Mouse (Mus musculus) brain, embryonic 14.5 days (tissue): ENCODE results near the gene Psen2. TPM values are rescaled to one million over a fixed set of nuclear protein-coding genes. Genes with fewer than 3 reads are reported as not detected.

ENCODE experiments used
- DNase-seq: peaks from one replicate; pipeline ENCODE4 v3.0.0-alpha.2; 2011; ENCODE audit warnings: low read depth
- CTCF ChIP-seq: fragments of 200-500 bp; IDR thresholded peaks from 2 replicates; pipeline ENCODE4 v1.5.1; 2012; ENCODE audit warnings: inconsistent platforms, mild to moderate bottlenecking, moderate library complexity, borderline replicate concordance; ENCODE audit not compliant: insufficient read depth, insufficient read length; ENCODE audit errors: extremely low read depth
- POLR2A ChIP-seq: fragments of 200-500 bp; IDR thresholded peaks from 2 replicates; pipeline ENCODE4 v1.6.1; 2012; ENCODE audit warnings: mild to moderate bottlenecking, inconsistent platforms, borderline replicate concordance; ENCODE audit not compliant: poor library complexity, insufficient read depth, insufficient read length, severe bottlenecking; ENCODE audit errors: extremely low read depth
- polyA plus RNA-seq: library from polyadenylated mRNA; depleted of rRNA; stranded (reverse); fragments of >200 nt; gene quantifications from 2 replicates; pipeline ENCODE4 v1.2.3, GENCODE M21; 2012

Gene Psen2
- polyA plus RNA-seq, 1 experiment, result 17.9 TPM

DNA sequence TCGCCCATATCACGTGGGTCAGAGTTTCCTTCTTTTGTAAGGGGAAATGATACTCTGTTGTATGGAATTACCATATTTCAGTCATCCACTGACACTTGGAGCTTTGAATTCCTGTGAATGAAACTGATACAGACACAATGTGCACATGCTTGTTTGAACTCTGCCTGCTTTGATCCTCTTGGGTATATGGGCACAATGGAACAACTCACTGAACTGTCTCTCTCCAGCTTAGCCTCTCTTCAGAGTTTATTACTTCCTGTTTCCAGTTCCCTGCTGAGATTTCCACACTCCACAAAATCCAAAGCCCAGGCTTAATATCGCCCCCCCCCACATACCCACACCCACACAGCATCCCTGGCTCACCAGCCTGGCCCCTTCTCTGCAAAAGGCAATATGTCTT lies 31.5 kb downstream of the Psen2 start:
- TF ChIP-seq POLR2A, result no peak
- TF ChIP-seq CTCF, result no peak
- no peak for DNase-seq

DNA sequence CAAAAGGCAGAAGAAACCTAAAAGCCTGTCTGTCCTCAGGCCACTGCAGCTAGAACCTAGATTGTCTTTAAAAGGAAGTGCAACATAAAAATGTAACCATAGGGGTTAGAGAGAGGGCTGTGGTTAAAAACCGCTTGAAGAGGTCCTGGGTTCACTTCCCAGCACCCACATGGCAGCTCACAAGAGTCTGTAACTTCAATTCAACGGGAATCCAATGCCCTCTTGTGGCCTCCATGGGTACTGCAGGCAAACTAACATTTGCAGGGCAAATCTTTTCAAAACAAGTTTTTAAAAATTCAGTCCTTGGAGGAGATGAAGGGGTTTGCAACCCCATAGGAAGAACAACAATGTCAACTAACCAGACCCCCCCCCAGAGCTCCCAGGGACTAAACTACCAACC lies 32.7 kb downstream of the Psen2 start:
- TF ChIP-seq CTCF (peak; percentile 67; the same call in 1 of the 2 replicates), POLR2A (no peak)
- DNase-seq, result peak; percentile 13

DNA sequence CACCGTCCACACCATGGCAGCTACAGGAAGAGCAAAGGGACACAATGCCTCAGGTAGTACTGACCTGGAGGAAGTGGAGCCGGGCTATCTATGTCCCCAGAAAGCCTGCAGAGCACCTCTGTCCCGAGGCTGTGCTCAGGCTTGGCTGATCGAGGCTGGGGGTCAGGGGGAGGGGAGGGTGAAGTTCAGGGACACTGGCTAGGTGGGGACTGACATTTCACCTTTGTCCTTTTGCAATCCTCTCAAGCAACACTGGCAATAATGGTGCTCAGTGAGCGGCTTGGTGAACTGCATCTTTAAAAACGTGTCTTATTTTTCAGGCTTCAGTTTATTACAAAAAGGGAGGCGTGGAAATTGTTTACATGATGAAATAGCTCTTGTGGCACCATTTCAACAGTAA lies 33.3 kb downstream of the Psen2 start:
- TF ChIP-seq CTCF (no peak), POLR2A (no peak)
- DNase-seq, result no peak

DNA sequence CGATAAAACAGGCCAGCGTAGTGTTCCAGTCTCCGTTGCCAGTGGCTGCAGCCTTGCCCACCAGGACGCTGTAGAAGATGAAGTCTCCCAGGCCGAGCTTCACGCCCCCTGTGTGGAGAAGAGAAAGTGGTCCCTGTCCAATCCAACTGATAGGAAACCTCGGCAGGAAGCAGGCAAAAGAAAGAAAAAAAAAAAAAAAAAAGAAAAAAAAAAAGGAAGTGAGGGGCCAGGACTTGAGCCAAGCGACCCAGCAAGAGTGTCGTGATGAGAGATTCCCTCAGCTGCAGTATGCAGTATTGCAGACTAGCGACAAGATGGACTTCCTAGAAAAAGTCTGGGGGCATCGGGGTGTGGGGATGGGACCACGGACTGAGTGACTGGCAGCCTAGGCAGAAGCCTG lies 34.4 kb downstream of the Psen2 start:
- TF ChIP-seq CTCF (no peak), POLR2A (no peak)

DNA sequence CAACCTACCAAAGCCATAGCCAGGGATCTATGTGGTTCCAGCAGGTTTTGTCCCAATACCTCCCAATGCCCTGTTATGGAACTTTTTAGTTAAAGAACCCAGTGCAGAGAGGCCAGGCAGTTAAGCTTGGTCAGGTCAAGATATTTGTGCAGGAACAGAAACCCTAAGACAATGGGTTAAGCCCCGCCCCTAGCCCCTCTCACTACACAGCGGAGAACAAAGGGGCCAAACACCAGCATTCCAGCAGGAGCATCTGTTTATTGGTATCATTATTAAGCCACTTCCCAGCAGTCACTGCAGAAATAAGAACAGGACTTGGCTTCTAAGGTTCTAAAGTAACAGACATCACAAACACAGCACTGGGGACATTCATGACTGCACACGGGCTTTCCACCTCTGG lies 36.5 kb downstream of the Psen2 start:
- no peak for DNase-seq
- TF ChIP-seq POLR2A (no peak), CTCF (no peak)

More for the DNA sequence above, 34.4 kb downstream of the Psen2 start:
- DNase-seq, result no peak

DNA sequence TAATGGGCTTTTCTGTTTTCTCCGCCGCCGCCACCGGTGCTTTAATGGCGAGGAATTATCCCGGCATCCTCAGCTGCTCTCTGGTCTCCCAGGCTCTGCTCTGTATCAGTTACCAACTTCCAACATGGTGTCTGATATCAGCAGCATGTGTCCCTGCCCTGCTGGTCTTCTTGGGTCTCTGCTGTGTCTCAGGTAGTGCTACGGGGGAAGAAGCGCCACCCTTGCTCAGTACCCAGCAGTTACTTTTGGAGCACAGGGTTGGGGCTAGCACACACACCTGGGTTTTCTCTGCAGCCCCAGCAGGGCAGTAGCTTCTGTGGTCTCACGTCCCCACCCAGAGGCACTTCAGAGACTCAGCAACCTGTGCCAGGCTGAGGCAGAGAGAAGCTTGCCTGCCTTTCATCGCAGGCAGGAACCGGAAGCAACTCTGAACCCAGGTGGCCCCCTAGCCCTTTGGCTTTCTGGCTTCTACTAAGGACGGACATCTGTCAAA lies 37.0 kb downstream of the Psen2 start:
- DNase-seq, result peak; percentile 50
- TF ChIP-seq CTCF (peak; percentile 7; the same call in 1 of the 2 replicates), POLR2A (no peak)

DNA sequence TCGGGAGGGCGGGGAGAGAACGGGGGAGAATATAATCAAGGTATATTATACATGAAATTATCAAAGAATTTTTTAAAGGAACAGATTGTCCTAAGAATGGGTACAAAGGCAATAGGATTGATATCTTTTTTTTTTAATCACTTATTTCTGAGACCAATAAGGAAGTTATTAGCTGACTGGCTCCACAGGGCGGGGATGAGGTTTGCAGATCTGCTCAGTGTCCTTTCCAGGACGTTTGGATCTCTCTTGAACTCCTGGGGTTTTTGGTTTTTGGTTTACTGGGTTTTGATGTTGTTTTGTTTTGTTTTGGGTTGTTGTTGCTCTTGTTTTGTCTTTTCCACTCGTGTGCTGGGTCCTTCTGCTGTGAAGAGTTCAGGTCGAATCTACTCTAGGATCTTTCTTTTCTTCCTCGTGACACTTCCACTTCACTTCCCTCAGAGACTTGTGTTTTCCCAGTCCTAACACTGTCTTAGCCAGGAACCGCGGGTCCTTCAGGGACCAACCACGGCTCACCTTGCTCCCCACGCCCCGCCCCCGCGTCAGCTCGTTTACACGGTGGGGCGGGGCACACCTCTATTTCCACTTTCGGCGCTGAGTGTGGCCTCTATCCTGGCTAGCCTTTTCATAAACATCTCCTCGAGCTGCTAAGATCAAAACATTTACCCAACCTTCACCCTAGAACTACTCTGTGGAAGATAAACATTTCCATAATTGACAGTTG lies 37.6 kb downstream of the Psen2 start:
- peak; percentile 72 for DNase-seq
- no peak for TF ChIP-seq CTCF
- no peak for TF ChIP-seq POLR2A

DNA sequence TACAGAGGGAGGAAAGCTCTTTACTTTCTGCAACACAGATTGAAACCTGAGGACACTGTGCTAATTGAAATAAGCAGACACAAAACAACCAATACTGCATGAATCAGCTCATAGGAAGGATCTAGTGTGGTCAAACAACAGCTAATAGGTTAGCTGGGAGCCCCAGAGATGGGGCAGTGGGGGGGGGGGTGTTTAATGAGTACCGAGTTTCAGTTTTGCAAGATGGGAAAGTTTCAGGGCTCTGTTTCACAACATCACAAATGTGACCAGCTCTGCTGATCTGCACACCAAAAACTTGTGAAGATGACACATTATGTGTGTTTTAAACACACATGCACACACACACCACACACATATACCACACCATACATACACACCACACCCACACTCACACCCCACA lies 41.2 kb downstream of the Psen2 start:
- no peak for TF ChIP-seq CTCF
- TF ChIP-seq POLR2A, result no peak
- no peak for DNase-seq

DNA sequence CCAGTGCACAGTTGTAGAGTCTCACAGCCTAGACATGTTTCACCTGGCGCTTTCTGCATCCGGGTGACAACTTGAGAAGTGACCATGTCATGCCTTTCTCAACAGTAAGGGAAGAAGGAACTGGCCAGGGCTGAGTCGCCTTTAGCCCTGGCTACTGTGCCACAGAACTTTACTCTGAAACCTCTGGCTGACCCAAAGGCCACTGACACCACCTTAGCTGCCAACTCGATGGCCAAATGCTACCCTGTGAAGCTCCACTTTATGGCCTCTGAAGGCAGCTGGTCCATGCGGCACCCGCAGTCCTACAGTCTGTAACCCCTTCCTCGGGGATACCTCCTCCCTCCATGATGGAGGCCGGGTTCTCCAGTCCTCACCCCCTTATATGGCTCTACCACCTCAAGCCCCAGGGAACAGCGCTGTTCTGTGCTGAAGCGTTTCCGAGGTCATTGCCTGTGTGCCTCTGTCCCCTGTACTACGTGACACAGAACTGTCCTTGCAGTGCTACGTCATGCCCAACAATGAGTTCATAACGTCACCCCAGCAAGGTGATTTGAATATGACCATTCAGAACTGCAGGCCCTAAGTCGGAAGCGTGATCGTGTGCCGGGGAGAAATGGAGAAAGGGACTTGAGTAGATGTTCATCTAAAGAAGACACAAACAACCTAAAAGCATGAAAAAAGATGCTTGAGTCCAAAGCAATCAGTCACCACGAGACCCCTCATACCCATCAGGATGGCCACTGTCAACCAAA lies 42.3 kb downstream of the Psen2 start:
- TF ChIP-seq POLR2A (no peak), CTCF (no peak)
- no peak for DNase-seq

DNA sequence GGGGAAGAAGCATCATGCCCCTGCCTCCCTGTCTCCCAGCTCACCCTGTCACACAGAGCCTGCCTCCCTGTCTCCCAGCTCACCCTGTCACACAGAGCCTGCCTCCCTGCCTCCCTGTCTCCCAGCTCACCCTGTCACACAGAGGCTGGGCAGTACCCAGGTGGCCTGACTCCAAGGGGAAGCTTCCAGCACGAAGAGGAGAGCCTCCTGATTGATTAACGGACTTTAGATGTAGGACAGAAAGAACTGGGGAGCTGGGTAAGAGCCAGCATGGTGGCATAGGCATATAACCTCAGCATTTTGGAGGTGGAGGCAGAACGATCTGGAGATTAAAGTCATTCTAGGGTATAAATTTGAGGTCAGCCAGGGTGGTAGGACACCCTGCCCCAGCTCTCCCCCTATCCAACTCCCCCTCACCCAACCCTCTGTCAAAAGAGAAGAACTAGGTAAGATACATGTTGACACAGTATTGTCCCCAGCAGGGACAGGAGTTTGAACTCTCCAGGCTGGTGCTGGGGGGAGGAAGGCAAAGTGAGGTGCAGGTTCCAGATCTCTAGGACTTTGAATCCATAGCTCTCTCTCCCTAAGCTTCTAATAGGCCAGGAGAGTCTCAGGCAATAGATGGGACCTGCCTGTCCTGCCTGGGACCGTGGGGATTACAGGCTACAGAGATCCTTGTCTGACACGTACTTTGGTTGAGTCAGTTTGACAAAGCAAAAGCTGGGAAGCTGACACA lies 46.5 kb downstream of the Psen2 start:
- no peak for TF ChIP-seq POLR2A
- TF ChIP-seq CTCF, result no peak
- no peak for DNase-seq

DNA sequence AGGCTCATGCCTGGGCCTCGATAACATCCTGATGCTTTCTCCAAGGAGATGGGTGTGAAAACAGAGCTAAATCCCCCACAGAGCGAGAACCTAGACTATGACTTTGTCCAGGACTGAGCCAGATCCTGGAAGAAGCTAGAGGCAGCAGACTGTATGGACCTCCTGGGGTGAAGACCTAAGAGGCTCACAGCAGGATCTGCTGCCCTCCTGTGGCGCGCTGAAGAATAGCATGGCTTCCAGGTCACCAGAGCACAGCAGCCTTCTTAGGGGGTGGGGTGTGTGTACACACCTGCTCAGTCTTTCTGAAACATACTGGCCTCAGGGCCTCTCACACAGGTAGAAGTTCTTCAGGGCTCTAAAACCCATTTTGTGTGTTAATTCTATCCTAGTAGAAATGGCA lies 48.2 kb downstream of the Psen2 start:
- TF ChIP-seq CTCF (peak; percentile 96), POLR2A (no peak)
- DNase-seq, result peak; percentile 78
